Mouse (Mus musculus): ENCODE measurements at regions not wholly inside any gene's neighbourhood (a gene's known extent, or its start where the extent isn't known, plus 50 kb on each side); places are given as distances from the start of the nearest gene placed in this dataset.

DNA sequence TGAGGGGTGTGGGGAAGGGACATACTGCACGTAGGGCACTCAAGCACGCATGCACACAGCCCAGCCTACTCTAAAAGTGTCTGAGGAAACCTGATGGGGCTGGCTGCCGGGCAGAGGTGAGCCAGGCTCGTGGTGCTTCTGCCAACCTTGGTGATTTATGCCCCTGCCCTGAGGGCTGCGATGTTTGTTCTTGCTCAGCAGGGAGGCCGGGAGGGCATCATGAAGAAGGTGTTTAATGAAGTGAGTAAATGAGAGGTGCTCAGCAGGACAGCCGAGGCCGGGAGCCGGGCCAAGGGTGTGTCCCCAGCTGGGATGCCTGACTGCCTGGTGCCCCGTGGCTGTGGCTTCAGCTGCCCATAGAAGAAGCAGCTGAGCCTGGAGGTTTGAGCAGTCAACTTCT lies 153.7 kb downstream of the Mn1 start:
- TF ChIP-seq CTCF (IDR thresholded peaks at IDR 0.05; ENCODE audit: borderline replicate concordance, control insufficient read depth, extremely low read depth, insufficient read depth, low read length, poor library complexity) (no peak), POLR2A (IDR thresholded peaks at IDR 0.05; ENCODE audit: control insufficient read depth, extremely low read depth, insufficient read depth, low read length, poor library complexity) (no peak)
